8 mouse cellular contexts compared by ENCODE assay signal in the genomic region with DNA sequence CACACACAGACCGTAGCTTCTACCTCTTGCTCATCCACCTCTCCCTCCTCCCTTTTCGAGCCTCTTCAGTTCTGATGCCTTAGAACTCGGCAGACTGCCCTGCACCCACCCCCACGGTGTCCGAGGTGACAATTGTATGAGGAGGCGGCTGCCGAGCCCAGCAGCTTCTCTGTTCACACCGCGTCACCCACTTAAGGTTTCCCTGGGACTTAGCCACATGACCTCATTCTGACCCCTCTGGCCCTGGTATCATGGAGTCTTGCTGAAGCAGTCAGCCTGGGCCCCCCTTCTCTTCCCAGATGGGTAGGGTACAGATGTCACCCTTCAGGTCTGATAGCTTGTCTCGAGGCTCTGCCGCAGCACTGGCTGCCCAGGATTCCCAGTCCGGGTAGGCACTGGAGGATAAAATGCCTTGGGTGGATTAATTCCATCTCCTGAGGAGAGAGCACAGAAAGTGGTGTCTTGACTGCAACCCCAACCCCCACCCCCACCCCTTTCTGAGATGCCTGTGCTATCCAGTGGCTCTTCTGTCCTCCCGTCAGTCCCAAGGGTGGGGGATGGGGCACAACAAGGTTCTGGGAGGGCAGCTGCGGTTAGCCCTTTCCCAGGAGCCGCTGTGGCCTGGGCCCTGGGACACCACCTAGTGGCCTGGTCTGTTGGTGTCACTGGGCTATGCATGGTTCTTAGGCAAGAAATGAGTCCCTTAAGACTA. TPM values are rescaled to one million over a fixed set of nuclear protein-coding genes. Genes with fewer than 3 reads are reported as not detected.
DNase-seq lines count a peak whose midpoint lies in the region; ATAC-seq and TF ChIP-seq lines count a peak whose summit lies in the region.

No protein-coding gene starts in this region.

- peak; percentile 93 for DNase-seq in adrenal gland, adult 8-10 months
- DNase-seq in embryo, embryonic 11.5 days (ENCODE audit: low read depth, low spot score): peak; percentile 78
- DNase-seq in heart, adult 18-20 months: peak; percentile 95 to 96
- peak; percentile 95 for DNase-seq in kidney, adult 2 months
- peak; percentile 96 for DNase-seq in skeletal muscle tissue, adult 2 months (ENCODE audit: low read depth, low spot score)
- DNase-seq in yolk sac, embryonic 10.5 days (ENCODE audit: low spot score): peak; percentile 91

- peak overlapping the region; percentile 82 for H3K27ac ChIP-seq in kidney, adult 2 months (ENCODE audit: insufficient read depth, low read depth, low read length)
- H3K27ac ChIP-seq in limb, embryonic 12.5 days: peak overlapping the region; percentile 79
- H3K27ac ChIP-seq in midbrain, embryonic 13.5 days: peak overlapping the region; percentile 95

- ATAC-seq in limb, embryonic 12.5 days (ENCODE audit: insufficient number of reproducible peaks, insufficient read depth, low FRiP score, low TSS enrichment, low read depth): peak; percentile 23; the same call in 1 of the 2 replicates
- peak; percentile 79 for ATAC-seq in midbrain, embryonic 13.5 days

- no peaks in the 10 kb centered on the region for H3K36me3 ChIP-seq in kidney, adult 2 months (ENCODE audit: control insufficient read depth, insufficient read depth, low read length)
- no peaks in the 10 kb centered on the region for H3K36me3 ChIP-seq in limb, embryonic 12.5 days
- H3K36me3 ChIP-seq in midbrain, embryonic 13.5 days: no peaks in the 10 kb centered on the region

- TF ChIP-seq POLR2A in kidney, adult 2 months (IDR thresholded peaks at IDR 0.05; ENCODE audit: low read depth, low read length): no peak

- H3K9me3 ChIP-seq in limb, embryonic 12.5 days: no peaks in the 10 kb centered on the region
- H3K9me3 ChIP-seq in midbrain, embryonic 13.5 days: no peaks in the 10 kb centered on the region

- H3K9ac ChIP-seq in limb, embryonic 12.5 days (replicated peaks): 0 out of 2 replicates have a peak overlapping the region, but pooled peaks have one; percentile 35
- H3K9ac ChIP-seq in midbrain, embryonic 13.5 days (replicated peaks): peak overlapping the region; percentile 74

- TF ChIP-seq CTCF in kidney, adult 2 months (conservative IDR thresholded peaks at IDR 0.05; ENCODE audit: insufficient read depth, insufficient read length, low read depth, low read length): peak; percentile 94

- H3K27me3 ChIP-seq in kidney, adult 2 months (replicated peaks; ENCODE audit: control insufficient read depth, insufficient read depth, low read length): no peaks in the 10 kb centered on the region
- no peaks in the 10 kb centered on the region for H3K27me3 ChIP-seq in limb, embryonic 12.5 days
- peaks cover 8% of the 10 kb centered on the region; the same call in 1 of the 2 replicates for H3K27me3 ChIP-seq in midbrain, embryonic 13.5 days

- peaks cover 47% of the 10 kb centered on the region for H3K4me1 ChIP-seq in kidney, adult 2 months (ENCODE audit: control insufficient read depth, insufficient read depth, low read length)
- H3K4me1 ChIP-seq in limb, embryonic 12.5 days (replicated peaks): peaks cover 68% of the 10 kb centered on the region
- peaks cover 50% of the 10 kb centered on the region for H3K4me1 ChIP-seq in midbrain, embryonic 13.5 days (replicated peaks)

- H3K4me2 ChIP-seq in limb, embryonic 12.5 days: peak overlapping the region; percentile 70
- H3K4me2 ChIP-seq in midbrain, embryonic 13.5 days (replicated peaks): peak overlapping the region; percentile 73

- 0% methylated on average over 14 of the region's 15 CpGs for WGBS in kidney, adult 2 months
- WGBS in limb, embryonic 12.5 days: 2% methylated on average over 14 of the region's 15 CpGs
- WGBS in midbrain, embryonic 13.5 days: 1% methylated on average over 14 of the region's 15 CpGs

- peak overlapping the region; percentile 13 for H3K4me3 ChIP-seq in kidney, adult 2 months (ENCODE audit: insufficient read depth, low read depth, low read length)
- peak overlapping the region; percentile 33 for H3K4me3 ChIP-seq in limb, embryonic 12.5 days (replicated peaks)
- peak overlapping the region; percentile 44 for H3K4me3 ChIP-seq in midbrain, embryonic 13.5 days (replicated peaks)

RNA-seq across cellular contexts. Expression of a gene that starts 42.4 kb away (rescaled TPM):
- 100 to 1,000 TPM; 140 to 223 (median 182) TPM for total RNA-seq in adrenal gland, adult 8-10 months (2022)
- 100 to 1,000 TPM; 327 to 375 TPM for total RNA-seq in heart, adult 18-20 months (2021)
- polyA plus RNA-seq in kidney, adult 2 months (2012; rRNA removed): 53.0 and 61.6 TPM in 2 replicates
- 53.2 and 59.5 TPM in 2 replicates for polyA plus RNA-seq in limb, embryonic 12.5 days (2016; fragmentation: Nextera tagmentation; extraction: Ambion mirVana)
- 68.6 and 69.8 TPM in 2 replicates for polyA plus RNA-seq in midbrain, embryonic 13.5 days (2015; fragmentation: Nextera tagmentation; extraction: Ambion mirVana)

Comparison
In these comparisons a context has a peak if more than half of its experiments do, and no peak if none do; other contexts are left out.
1. Peak in every context shown above with its lines: DNase-seq, ATAC-seq, H3K4me3 ChIP-seq and H3K27ac ChIP-seq.